Mouse (Mus musculus) brain, embryonic 14.5 days (tissue): ENCODE measurements at regions not wholly inside any gene's neighbourhood (a gene's known extent, or its start where the extent isn't known, plus 50 kb on each side); places are given as distances from the start of the nearest gene placed in this dataset.

ENCODE experiments used
- CTCF ChIP-seq: fragments of 200-500 bp; IDR thresholded peaks from 2 replicates; pipeline ENCODE4 v1.5.1; 2012; ENCODE audit warnings: inconsistent platforms, mild to moderate bottlenecking, moderate library complexity, borderline replicate concordance; ENCODE audit not compliant: insufficient read depth, insufficient read length; ENCODE audit errors: extremely low read depth
- POLR2A ChIP-seq: fragments of 200-500 bp; IDR thresholded peaks from 2 replicates; pipeline ENCODE4 v1.6.1; 2012; ENCODE audit warnings: mild to moderate bottlenecking, inconsistent platforms, borderline replicate concordance; ENCODE audit not compliant: poor library complexity, insufficient read depth, insufficient read length, severe bottlenecking; ENCODE audit errors: extremely low read depth

GRCm38 (mm10) chr10:39239498-39240177 is 76.0 kb upstream of the Ccn6 start:
- TF ChIP-seq CTCF (peak; percentile 80), POLR2A (no peak)
